ENCODE assay signal across 24 mouse cellular contexts in the genomic region with DNA sequence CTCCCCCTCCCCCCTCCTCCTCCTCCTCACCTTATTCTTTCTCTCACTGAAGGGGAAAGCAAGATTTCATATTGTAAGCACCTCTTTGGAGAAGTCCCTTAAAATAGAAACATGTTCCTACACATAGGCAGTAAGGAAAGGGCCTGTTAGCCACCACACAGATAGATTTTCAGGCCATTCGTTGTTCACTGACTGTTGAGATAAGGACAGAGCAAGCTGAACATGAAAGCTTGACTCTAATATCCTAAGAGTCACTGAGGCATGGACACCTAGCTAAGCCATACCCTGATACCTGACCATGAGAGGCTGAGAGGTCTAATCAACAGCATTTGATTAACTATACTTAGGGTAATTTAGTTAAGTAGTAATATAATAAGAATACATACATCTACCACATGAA.
"Had no signal": no experiment of that assay in that cellular context is flagged by ENCODE, and none has a peak within 500 bp of the region (broad histone marks: within the 10 kb centered on the region; RNA-seq: fewer than 3 reads in every experiment).

No protein-coding gene starts in this region.

- ATAC-seq: hindbrain, postnatal 0 days; intestine, embryonic 16.5 days had no signal

- H3K27ac ChIP-seq: heart, adult 2 months; heart, embryonic 13.5 days; heart, embryonic 15.5 days; hindbrain, embryonic 13.5 days; hindbrain, embryonic 15.5 days; hindbrain, postnatal 0 days; kidney, embryonic 15.5 days; layer of hippocampus, adult 2 months; left cerebral cortex, adult 2 months; limb, embryonic 10.5 days; limb, embryonic 12.5 days had no signal

- H3K27me3 ChIP-seq: heart, embryonic 13.5 days; heart, embryonic 15.5 days; hindbrain, embryonic 13.5 days; hindbrain, embryonic 15.5 days; kidney, embryonic 15.5 days; limb, embryonic 12.5 days had no signal

- H3K4me3 ChIP-seq: heart, adult 2 months; heart, embryonic 13.5 days; heart, embryonic 15.5 days; hindbrain, embryonic 13.5 days; hindbrain, embryonic 15.5 days; kidney, embryonic 15.5 days; layer of hippocampus, adult 2 months; left cerebral cortex, adult 2 months; limb, embryonic 10.5 days; limb, embryonic 12.5 days had no signal

- H3K4me2 ChIP-seq: heart, embryonic 11.5 days; heart, embryonic 13.5 days; heart, embryonic 15.5 days; hindbrain, embryonic 13.5 days; hindbrain, embryonic 15.5 days; kidney, embryonic 15.5 days; limb, embryonic 12.5 days had no signal

- H3K9ac ChIP-seq: heart, embryonic 13.5 days; heart, embryonic 15.5 days; hindbrain, embryonic 13.5 days; hindbrain, embryonic 15.5 days; kidney, embryonic 15.5 days; limb, embryonic 12.5 days had no signal

- H3K36me3 ChIP-seq: heart, embryonic 13.5 days; heart, embryonic 15.5 days; hindbrain, embryonic 13.5 days; hindbrain, embryonic 15.5 days; kidney, embryonic 15.5 days; limb, embryonic 10.5 days; limb, embryonic 12.5 days had no signal

- DNase-seq: gastrocnemius, postnatal 14 days; gastrocnemius, postnatal 36 days; heart, adult 11 months; heart, adult 2 months; heart, postnatal 14 days; heart, postnatal 36 days; kidney, adult 11 months; kidney, adult 2 months; kidney, adult 9 months; kidney, postnatal 10 days; kidney, postnatal 25 days; kidney, postnatal 4 days had no signal

- H3K9me3 ChIP-seq: heart, embryonic 13.5 days; heart, embryonic 15.5 days; hindbrain, embryonic 13.5 days; hindbrain, embryonic 15.5 days; kidney, embryonic 15.5 days; limb, embryonic 10.5 days; limb, embryonic 12.5 days had no signal

- H3K4me1 ChIP-seq: heart, embryonic 13.5 days; heart, embryonic 15.5 days; hindbrain, embryonic 13.5 days; hindbrain, embryonic 15.5 days; kidney, embryonic 15.5 days; limb, embryonic 10.5 days; limb, embryonic 12.5 days had no signal
